Mouse (Mus musculus) small intestine, adult 2 months (tissue): ENCODE measurements around the gene Alk.

ENCODE experiments used
- CTCF ChIP-seq: fragments of 200-500 bp; IDR thresholded peaks from 2 replicates; pipeline ENCODE4 v1.5.1; 2012; ENCODE audit warnings: low read depth, mild to moderate bottlenecking, control low read depth, inconsistent platforms, low read length, moderate library complexity, mixed read lengths; ENCODE audit not compliant: insufficient replicate concordance, insufficient read length; ENCODE audit errors: extremely low read depth
- POLR2A ChIP-seq: fragments of 200-500 bp; IDR thresholded peaks from 2 replicates; pipeline ENCODE4 v1.6.1; 2012; ENCODE audit warnings: low read depth, mild to moderate bottlenecking, control low read depth, inconsistent platforms, low read length, moderate library complexity

GRCm38 (mm10) chr17:71976661-71977060 lies 627.8 kb downstream of the Alk start:
- TF ChIP-seq CTCF (no peak), POLR2A (no peak)
